Mouse (Mus musculus): ENCODE measurements around the gene Lrrc8c. TPM values are rescaled to one million over a fixed set of nuclear protein-coding genes. Genes with fewer than 3 reads are reported as not detected.

Gene Lrrc8c
- polyA plus RNA-seq (2015; fragmentation: Nextera tagmentation; extraction: Ambion mirVana), result 13.2 and 13.6 TPM in 2 replicates

DNA sequence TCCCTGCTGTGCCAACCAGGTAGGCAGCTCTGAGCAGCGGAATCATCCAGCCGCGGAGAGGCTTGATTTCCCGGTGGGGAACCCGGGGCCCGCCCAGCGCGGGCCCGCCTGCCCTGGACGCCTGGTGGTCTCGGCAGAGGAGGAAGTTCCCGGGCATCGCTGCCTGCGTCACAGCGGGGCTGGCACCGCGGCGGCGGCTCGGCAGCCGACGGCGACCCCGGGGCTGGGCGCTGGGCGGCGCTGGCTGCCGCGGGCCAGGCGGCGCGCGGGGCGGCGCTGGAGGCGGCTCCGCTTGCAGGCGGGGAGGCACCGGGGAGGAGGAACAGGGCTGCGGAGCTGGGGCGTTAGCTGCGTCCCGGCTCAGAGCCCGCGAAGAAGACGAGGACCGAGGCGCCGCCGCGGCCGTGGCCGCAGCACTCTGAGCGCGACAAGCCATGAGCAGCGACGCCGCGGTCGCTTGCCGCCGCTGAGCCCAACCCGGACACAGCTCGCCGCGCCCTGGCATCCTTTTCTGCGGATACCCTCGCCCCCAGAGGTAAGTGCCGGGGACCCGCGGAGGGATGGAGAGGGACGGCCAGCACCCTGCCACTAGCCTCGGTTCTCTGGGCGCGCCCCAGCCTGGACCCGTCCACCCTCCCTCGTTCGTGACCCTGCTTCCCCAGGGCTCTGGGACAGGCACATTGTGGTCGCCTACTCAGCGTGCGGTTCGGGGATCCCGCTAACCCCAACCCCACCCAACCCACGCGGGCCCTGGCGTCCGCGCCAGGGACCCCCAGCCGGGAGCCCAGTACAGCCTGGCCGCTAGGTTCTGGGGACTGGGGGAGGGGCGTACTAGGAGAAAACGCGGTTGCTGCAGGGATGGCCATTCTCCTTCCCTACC, at the start of gene Lrrc8c:
Gene Lrrc8c, plus strand, starts transcription at position 293 of the 880 bp plus-strand sequence.
- peak within 1 kb of the TSS; percentile 87 for H3K27ac ChIP-seq
- H3K4me3 ChIP-seq, result peak within 1 kb of the TSS; percentile 89
- peak within 1 kb of the TSS; percentile 68 for H3K4me2 ChIP-seq
- no peaks in the 10 kb centered on the region for H3K9me3 ChIP-seq
- H3K9ac ChIP-seq, result peak within 1 kb of the TSS; percentile 92
- no peaks in the 10 kb centered on the region for H3K36me3 ChIP-seq (replicated peaks)
- under 1% methylated on average over 88 of the region's 93 CpGs for WGBS
- H3K27me3 ChIP-seq (replicated peaks), result 0 out of 2 replicates have a peak, but pooled peaks cover 4% of the 10 kb centered on the region
- peaks cover 31% of the 10 kb centered on the region for H3K4me1 ChIP-seq
- peak; percentile 95 for ATAC-seq (replicated peaks)

DNA sequence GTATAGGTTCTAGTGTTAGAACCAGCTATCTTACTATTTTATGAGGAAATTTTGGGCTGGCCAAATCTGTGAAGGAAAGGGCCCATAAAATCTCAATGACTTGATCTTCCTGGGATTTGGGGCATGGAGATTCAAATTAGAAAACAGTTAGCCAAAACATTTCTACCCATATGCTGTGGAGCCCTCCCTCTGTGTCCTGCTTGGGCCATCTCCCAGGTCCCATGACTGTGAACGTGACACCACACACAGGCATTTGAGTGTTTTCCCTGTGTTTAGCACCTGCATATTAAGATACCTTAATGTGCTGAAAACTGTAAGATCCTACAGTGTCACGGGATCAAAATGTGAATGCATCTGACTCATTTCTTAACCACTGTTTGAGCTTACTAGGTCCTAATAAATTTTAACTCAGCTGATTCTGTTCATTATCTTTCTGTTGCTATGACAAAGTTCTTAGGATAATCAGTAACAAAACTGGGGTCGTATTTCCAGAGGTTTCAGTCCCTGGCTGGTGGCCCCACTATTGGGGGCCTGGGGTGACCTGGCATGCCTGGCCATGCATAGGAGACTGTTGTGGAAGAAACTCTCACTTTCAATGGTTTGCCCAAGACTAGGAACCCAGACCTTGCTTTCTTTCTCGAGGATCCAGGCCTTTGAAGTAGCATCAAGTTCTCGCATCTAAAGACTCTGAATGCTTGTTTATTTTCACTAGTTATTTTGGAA, 46.0 kb upstream of the Lrrc8c start:
- Histone ChIP-seq H3K4me3 (no peak overlapping the region), H3K9ac (no peak overlapping the region), H3K36me3 (replicated peaks) (no peaks in the 10 kb centered on the region), H3K27ac (no peak overlapping the region), H3K4me2 (no peak overlapping the region), H3K27me3 (replicated peaks) (no peaks in the 10 kb centered on the region), H3K9me3 (no peaks in the 10 kb centered on the region), H3K4me1 (no peaks in the 10 kb centered on the region)
- ATAC-seq (replicated peaks), result no peak
- WGBS, result 72% methylated on average over 5 of the region's 5 CpGs

DNA sequence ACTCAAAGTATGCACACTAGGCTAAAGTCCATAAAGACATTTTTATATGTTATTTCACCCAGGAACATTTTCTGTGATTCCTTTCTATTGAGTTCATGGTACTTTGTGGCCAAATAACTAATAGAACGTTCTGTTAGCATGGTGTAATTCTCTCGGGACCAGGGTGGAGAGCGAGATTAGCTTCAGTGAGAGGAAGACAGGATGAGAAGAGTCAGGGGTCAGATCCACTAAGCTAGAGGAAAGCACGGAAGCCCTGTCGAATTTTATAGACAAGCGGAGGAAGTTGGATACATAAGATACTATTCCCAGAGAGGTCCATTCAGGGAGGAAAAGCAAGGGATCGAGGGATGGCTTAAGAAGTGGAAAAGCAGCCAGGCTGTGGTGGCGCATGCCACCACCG, 41.7 kb upstream of the Lrrc8c start:
- no peaks in the 10 kb centered on the region for H3K27me3 ChIP-seq (replicated peaks)
- H3K4me1 ChIP-seq, result no peaks in the 10 kb centered on the region
- WGBS, result 88% methylated on average over 9 of the region's 9 CpGs
- no peaks in the 10 kb centered on the region for H3K9me3 ChIP-seq
- no peak overlapping the region for H3K4me2 ChIP-seq
- peaks cover 28% of the 10 kb centered on the region for H3K36me3 ChIP-seq (replicated peaks)
- no peak overlapping the region for H3K9ac ChIP-seq
- no peak for ATAC-seq (replicated peaks)
- no peak overlapping the region for H3K4me3 ChIP-seq
- no peak overlapping the region for H3K27ac ChIP-seq

DNA sequence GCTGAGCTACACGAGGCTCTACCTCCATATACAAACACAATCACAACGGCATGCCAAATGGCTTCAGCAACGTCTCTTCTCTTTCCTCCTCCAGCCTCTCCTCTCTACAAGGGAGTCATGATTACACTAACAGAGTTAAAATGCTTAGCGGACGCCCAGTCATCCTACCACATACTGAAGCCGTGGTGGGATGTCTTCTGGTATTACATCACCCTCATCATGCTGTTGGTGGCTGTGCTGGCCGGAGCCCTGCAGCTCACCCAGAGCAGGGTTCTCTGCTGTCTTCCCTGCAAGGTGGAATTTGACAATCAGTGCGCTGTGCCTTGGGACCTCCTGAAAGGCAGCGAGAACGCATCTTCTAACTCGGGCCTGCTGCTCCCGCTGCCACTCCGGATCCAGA, 39.5 kb upstream of the Lrrc8c start:
- ATAC-seq (replicated peaks), result no peak
- H3K4me1 ChIP-seq, result no peaks in the 10 kb centered on the region
- H3K36me3 ChIP-seq (replicated peaks), result peaks cover 28% of the 10 kb centered on the region
- no peaks in the 10 kb centered on the region for H3K27me3 ChIP-seq (replicated peaks)
- H3K4me3 ChIP-seq, result no peak overlapping the region
- H3K4me2 ChIP-seq, result no peak overlapping the region
- H3K9ac ChIP-seq, result no peak overlapping the region
- no peaks in the 10 kb centered on the region for H3K9me3 ChIP-seq
- H3K27ac ChIP-seq, result no peak overlapping the region
- 87% methylated on average over 13 of the region's 13 CpGs for WGBS

DNA sequence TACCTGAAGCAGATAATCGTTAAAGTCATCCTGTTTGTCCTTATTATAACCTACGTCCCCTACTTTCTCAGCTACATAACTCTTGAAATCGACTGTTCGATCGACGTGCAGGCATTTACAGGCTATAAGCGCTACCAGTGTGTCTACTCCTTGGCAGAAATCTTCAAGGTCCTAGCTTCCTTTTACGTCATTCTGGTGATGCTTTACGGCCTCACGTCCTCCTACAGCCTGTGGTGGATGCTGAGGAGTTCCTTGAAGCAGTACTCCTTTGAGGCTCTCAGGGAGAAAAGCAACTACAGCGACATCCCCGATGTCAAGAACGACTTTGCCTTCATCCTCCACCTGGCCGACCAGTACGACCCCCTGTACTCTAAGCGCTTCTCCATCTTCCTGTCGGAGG, 38.6 kb upstream of the Lrrc8c start:
- Histone ChIP-seq H3K27ac (no peak overlapping the region), H3K4me3 (no peak overlapping the region), H3K9me3 (no peaks in the 10 kb centered on the region), H3K4me1 (no peaks in the 10 kb centered on the region), H3K4me2 (no peak overlapping the region), H3K27me3 (replicated peaks) (no peaks in the 10 kb centered on the region), H3K36me3 (replicated peaks) (peaks cover 30% of the 10 kb centered on the region), H3K9ac (no peak overlapping the region)
- WGBS, result 98% methylated on average over 17 of the region's 17 CpGs
- ATAC-seq (replicated peaks), result no peak

DNA sequence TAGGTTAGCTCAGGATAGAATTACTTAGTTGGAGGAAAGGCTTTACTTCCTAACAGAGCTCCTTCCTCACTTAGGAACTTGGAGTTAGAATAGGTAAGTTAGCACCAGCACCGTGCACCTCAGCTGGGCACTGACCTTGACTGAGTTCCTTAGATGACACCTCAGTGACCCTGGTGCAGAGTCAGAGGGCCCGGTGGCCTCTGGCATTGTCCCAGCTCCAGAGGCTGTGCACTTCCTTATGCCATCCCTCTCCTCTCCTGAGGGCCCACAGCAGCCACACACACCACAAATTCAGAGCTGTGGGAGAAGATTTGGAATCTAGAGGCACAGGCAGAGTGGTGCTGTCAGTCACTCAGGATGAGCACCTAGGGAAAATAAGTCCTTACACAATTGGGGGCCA, 35.6 kb upstream of the Lrrc8c start:
- Histone ChIP-seq H3K27ac (no peak overlapping the region), H3K4me3 (no peak overlapping the region), H3K4me2 (no peak overlapping the region), H3K4me1 (no peaks in the 10 kb centered on the region), H3K36me3 (replicated peaks) (peaks cover 33% of the 10 kb centered on the region), H3K9me3 (no peaks in the 10 kb centered on the region), H3K9ac (no peak overlapping the region), H3K27me3 (replicated peaks) (no peaks in the 10 kb centered on the region)
- ATAC-seq (replicated peaks), result no peak
- 83% methylated on average over 2 of the region's 2 CpGs for WGBS

DNA sequence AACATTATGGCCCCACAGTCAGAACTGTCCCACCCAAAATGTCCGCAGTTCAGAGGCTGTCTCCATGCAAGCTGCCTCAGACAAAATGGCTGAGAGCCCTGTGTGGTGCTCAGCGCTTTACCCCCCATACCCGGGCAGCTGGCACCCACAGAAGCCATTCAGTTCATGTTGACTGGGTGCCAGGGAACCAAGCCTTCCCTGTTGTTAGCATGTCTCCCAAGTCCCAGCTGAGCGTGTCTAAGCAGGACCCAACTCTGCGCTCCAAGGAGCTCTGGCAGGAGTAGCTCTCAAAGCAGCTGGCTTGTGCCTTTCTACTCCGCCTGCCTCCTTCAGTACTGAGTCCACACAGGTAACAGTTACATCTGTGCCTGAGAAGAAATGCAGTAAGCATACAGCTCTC, 34.9 kb upstream of the Lrrc8c start:
- H3K4me2 ChIP-seq, result no peak overlapping the region
- no peak overlapping the region for H3K9ac ChIP-seq
- H3K4me1 ChIP-seq, result no peaks in the 10 kb centered on the region
- no peak for ATAC-seq (replicated peaks)
- no peak overlapping the region for H3K4me3 ChIP-seq
- H3K27ac ChIP-seq, result no peak overlapping the region
- 91% methylated on average over 6 of the region's 6 CpGs for WGBS
- no peaks in the 10 kb centered on the region for H3K27me3 ChIP-seq (replicated peaks)
- H3K36me3 ChIP-seq (replicated peaks), result peaks cover 33% of the 10 kb centered on the region
- H3K9me3 ChIP-seq, result no peaks in the 10 kb centered on the region

DNA sequence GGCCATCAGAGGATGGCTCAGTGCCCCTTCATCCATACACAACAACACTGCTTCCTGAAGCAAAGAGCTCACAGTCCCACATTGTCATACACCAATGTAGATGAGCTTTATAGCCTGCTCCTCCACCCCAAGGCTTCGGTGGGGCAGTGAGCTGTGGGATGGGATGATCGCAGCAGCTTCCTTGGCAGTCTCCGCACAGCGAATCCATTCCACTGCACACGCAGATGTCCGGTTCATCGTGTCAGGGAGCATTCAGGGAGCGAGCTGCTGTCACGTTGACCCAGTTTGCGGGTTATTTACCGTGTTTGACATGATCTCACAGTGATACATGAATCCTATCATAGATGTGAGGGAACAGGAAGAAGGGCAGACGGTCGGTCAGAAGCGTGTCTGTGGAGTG, 34.3 kb upstream of the Lrrc8c start:
- no peaks in the 10 kb centered on the region for H3K4me1 ChIP-seq
- H3K27ac ChIP-seq, result no peak overlapping the region
- H3K4me3 ChIP-seq, result no peak overlapping the region
- peaks cover 28% of the 10 kb centered on the region for H3K36me3 ChIP-seq (replicated peaks)
- H3K9me3 ChIP-seq, result no peaks in the 10 kb centered on the region
- H3K9ac ChIP-seq, result no peak overlapping the region
- H3K27me3 ChIP-seq (replicated peaks), result no peaks in the 10 kb centered on the region
- 91% methylated on average over 14 of the region's 14 CpGs for WGBS
- no peak for ATAC-seq (replicated peaks)
- H3K4me2 ChIP-seq, result no peak overlapping the region

DNA sequence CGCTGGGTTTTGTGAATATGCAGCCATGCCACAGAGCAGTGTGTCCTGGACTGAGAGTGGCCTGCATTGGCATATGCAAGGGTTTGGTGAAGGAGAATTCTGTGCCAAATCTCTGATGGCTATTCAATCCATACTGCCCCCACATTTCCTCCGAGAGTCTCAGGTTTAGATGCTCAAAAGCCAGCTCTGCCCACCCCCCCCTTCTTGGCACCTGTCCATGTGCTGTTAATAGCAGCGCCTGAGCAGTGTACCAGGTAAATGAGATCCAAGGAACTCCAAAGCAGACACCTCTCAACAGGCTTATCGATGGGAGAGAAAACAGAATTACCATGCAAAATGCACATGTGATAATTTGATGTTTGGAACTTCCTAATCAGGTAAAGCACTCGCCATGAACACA, 29.0 kb upstream of the Lrrc8c start:
- Histone ChIP-seq H3K4me3 (no peak overlapping the region), H3K9ac (no peak overlapping the region), H3K9me3 (no peaks in the 10 kb centered on the region), H3K4me2 (no peak overlapping the region), H3K36me3 (replicated peaks) (0 out of 2 replicates have a peak, but pooled peaks cover 5% of the 10 kb centered on the region), H3K27ac (no peak overlapping the region), H3K27me3 (replicated peaks) (0 out of 2 replicates have a peak, but pooled peaks cover 3% of the 10 kb centered on the region), H3K4me1 (peaks cover 25% of the 10 kb centered on the region)
- 86% methylated on average over 5 of the region's 5 CpGs for WGBS
- ATAC-seq (replicated peaks), result no peak

DNA sequence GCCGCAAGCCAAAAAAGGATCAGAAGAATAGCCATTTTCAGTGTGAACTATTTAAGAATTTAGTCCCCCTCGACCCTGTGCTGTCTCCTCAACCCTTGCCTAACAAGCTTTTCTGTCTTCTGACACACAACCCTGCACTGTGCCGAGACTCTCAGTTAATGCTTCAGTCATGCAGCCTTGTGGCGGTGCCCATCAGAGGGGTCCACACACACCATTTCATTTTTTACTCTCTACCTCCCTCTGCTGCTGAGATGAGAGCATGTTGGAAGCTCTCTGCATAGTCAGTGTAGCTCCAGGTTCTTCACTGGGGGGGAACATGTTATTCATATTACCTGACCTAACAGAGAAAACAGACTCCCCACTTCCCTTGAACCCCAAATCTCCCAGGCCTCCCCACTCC, 27.8 kb upstream of the Lrrc8c start:
- no peak overlapping the region for H3K27ac ChIP-seq
- peaks cover 32% of the 10 kb centered on the region for H3K4me1 ChIP-seq
- H3K36me3 ChIP-seq (replicated peaks), result no peaks in the 10 kb centered on the region
- peak; percentile 45; the same call in 1 of the 2 replicates for ATAC-seq (replicated peaks)
- no peak overlapping the region for H3K4me2 ChIP-seq
- H3K4me3 ChIP-seq, result no peak overlapping the region
- H3K9ac ChIP-seq, result no peak overlapping the region
- no peaks in the 10 kb centered on the region for H3K9me3 ChIP-seq
- WGBS, result 54% methylated on average over 4 of the region's 4 CpGs
- 0 out of 2 replicates have a peak, but pooled peaks cover 3% of the 10 kb centered on the region for H3K27me3 ChIP-seq (replicated peaks)

DNA sequence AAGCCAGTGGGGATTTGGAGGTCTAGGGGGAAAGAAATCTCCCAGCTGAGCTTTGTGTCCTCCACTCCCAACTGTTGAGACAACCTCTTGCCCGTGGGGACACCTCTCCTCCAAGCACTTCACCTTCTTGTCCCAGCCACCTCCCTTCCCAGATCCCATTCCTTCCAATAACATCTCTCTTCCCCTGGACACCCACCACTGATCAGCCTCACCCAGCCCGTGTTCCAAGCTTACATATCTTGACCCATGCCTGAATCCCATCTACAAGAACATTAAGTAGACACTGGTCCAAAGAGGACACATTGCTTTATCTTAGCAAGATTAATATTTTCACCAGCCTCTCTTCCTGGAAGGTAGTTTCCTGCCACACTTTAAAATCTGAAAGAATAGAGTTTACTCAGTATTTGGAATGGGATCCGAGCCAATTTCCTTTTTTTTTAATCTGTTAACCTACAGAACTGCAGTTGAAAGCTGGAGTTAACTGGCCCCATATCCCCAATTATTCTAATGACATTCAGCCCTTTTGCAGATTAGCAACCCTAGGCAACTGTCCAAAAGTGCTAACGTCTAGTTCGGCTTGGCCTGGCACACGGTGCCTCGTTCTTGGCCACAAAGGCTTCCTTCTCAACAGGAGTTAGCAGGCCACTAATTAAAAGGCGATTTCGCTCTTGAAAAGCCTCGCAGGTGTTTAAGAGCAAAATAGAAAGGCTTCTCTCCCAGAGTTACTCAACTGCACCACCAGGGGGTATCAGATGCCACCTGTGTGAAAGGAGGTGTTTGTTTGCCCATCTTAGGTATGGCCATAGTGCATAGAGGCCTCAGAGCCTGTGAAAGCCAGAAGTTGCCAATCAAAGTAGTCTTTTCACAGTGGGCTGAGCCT, 26.6 kb upstream of the Lrrc8c start:
- Histone ChIP-seq H3K4me2 (no peak overlapping the region), H3K27ac (no peak overlapping the region), H3K36me3 (replicated peaks) (no peaks in the 10 kb centered on the region), H3K27me3 (replicated peaks) (0 out of 2 replicates have a peak, but pooled peaks cover 7% of the 10 kb centered on the region), H3K4me1 (peaks cover 32% of the 10 kb centered on the region), H3K9ac (no peak overlapping the region), H3K4me3 (no peak overlapping the region), H3K9me3 (no peaks in the 10 kb centered on the region)
- peak; percentile 37; the same call in 1 of the 2 replicates for ATAC-seq (replicated peaks)
- 12% methylated on average over 10 of the region's 10 CpGs for WGBS

DNA sequence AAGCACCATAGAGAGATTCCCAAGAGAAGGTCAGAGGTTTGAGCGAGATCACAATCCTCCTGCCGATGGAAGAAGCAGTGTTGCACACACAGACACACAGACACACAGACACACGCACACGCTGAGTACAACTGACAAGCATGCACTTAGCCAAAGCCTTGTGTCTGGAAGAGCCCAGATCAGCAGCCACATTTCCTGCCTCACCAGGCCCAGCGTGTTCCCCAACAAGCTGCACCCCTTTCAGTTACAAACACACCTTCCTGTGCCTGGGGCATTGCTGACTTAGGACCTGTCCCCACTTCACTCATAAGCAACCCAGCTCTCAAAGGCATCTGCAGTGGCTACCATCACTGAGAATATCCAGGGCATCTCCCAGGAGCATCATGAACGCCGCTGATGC, 25.8 kb upstream of the Lrrc8c start:
- WGBS, result 66% methylated on average over 7 of the region's 7 CpGs
- ATAC-seq (replicated peaks), result no peak
- Histone ChIP-seq H3K4me2 (no peak overlapping the region), H3K27me3 (replicated peaks) (0 out of 2 replicates have a peak, but pooled peaks cover 7% of the 10 kb centered on the region), H3K4me3 (no peak overlapping the region), H3K27ac (0 out of 2 replicates have a peak overlapping the region, but pooled peaks have one; percentile 23), H3K36me3 (replicated peaks) (no peaks in the 10 kb centered on the region), H3K4me1 (peaks cover 32% of the 10 kb centered on the region), H3K9me3 (no peaks in the 10 kb centered on the region), H3K9ac (no peak overlapping the region)

Data from midbrain, embryonic 15.5 days (tissue).